Mouse (Mus musculus) forebrain, embryonic 10.5 days (tissue): ENCODE measurements around the gene 2010111I01Rik. TPM values are rescaled to one million over a fixed set of nuclear protein-coding genes. Genes with fewer than 3 reads are reported as not detected.

Experiments used
- DNase-seq: peaks from one replicate; pipeline ENCODE4 v3.0.0-alpha.2; 2017; ENCODE audit warnings: low spot score; ENCODE audit errors: extremely low spot score
- H3K27ac ChIP-seq: fragments of 300-500 bp; sonication (generic); 2 replicates; pipeline ENCODE4 v1.5.1; 2016; ENCODE audit warnings: mild to moderate bottlenecking
- H3K27me3 ChIP-seq: fragments of 300-500 bp; sonication (generic); 2 replicates; pipeline ENCODE4 v1.6.1; 2016; ENCODE audit warnings: mild to moderate bottlenecking; ENCODE audit not compliant: poor library complexity, severe bottlenecking
- H3K36me3 ChIP-seq: fragments of 300-500 bp; sonication (generic); replicated peaks from 2 replicates; pipeline ENCODE4 v1.6.1; 2016; ENCODE audit warnings: mild to moderate bottlenecking, moderate library complexity
- H3K4me1 ChIP-seq: fragments of 300-500 bp; sonication (generic); 2 replicates; pipeline ENCODE4 v1.6.1; 2016
- H3K4me3 ChIP-seq: fragments of 300-500 bp; sonication (generic); 2 replicates; pipeline ENCODE4 v1.5.1; 2016; ENCODE audit warnings: mild to moderate bottlenecking, moderate library complexity
- H3K9me3 ChIP-seq: fragments of 300-500 bp; sonication (generic); 2 replicates; pipeline ENCODE4 v1.6.1; 2016; ENCODE audit warnings: mild to moderate bottlenecking, moderate library complexity
- WGBS: fragments of 180-500 bp; shearing (Covaris S2); methylation state at CpG from one replicate; pipeline ENCODE4 v1.1.7; 2016; 5-methylcytosine and 5-hydroxymethylcytosine counted together
- polyA plus RNA-seq: library from polyadenylated mRNA; unstranded; fragments of >200 nt; fragmentation: Nextera tagmentation; extraction: Ambion mirVana; gene quantifications from 2 replicates; pipeline ENCODE4 v1.2.1, GENCODE M21; 2016

Gene 2010111I01Rik
- polyA plus RNA-seq, 1 experiment from 2014 or later = 45.6 TPM

GRCm38 (mm10) chr13:63270191-63270590, 305.5 kb downstream of the 2010111I01Rik start:
- H3K27ac ChIP-seq = no peak overlapping the region
- H3K4me1 ChIP-seq = peaks cover 57% of the 10 kb centered on the region
- no peaks in the 10 kb centered on the region for H3K9me3 ChIP-seq
- no peak overlapping the region for H3K4me3 ChIP-seq
- no peak for DNase-seq
- H3K27me3 ChIP-seq = peaks cover 57% of the 10 kb centered on the region
- no peaks in the 10 kb centered on the region for H3K36me3 ChIP-seq
- 17% methylated on average over 5 of the region's 5 CpGs for WGBS

- peak; percentile 29 for DNase-seq
- peaks cover 75% of the 10 kb centered on the region for H3K27me3 ChIP-seq
- H3K27ac ChIP-seq = peak overlapping the region; percentile 79
Measured at GRCm38 (mm10) chr13:63272017-63272601, 307.4 kb downstream of the 2010111I01Rik start.

GRCm38 (mm10) chr13:63272602-63273229, 308.0 kb downstream of the 2010111I01Rik start:
- Histone ChIP-seq H3K36me3 (no peaks in the 10 kb centered on the region), H3K4me3 (peak overlapping the region; percentile 59), H3K27ac (peak overlapping the region; percentile 79), H3K4me1 (peaks cover 56% of the 10 kb centered on the region), H3K27me3 (peaks cover 81% of the 10 kb centered on the region), H3K9me3 (no peaks in the 10 kb centered on the region)
- WGBS = under 1% methylated on average over 27 of the region's 27 CpGs
- DNase-seq = peak; percentile 83

More at GRCm38 (mm10) chr13:63272017-63272601, 307.4 kb downstream of the 2010111I01Rik start:
- Histone ChIP-seq H3K36me3 (no peaks in the 10 kb centered on the region), H3K9me3 (no peaks in the 10 kb centered on the region), H3K4me3 (peak overlapping the region; percentile 59), H3K4me1 (peaks cover 56% of the 10 kb centered on the region)
- WGBS = 2% methylated on average over 16 of the region's 16 CpGs

- H3K4me1 ChIP-seq = peaks cover 63% of the 10 kb centered on the region
- H3K4me3 ChIP-seq = peak overlapping the region; percentile 59
- 25% methylated on average over 2 of the region's 2 CpGs for WGBS
- no peaks in the 10 kb centered on the region for H3K9me3 ChIP-seq
- no peaks in the 10 kb centered on the region for H3K36me3 ChIP-seq
- peaks cover 82% of the 10 kb centered on the region for H3K27me3 ChIP-seq
- peak overlapping the region; percentile 11 for H3K27ac ChIP-seq
- DNase-seq = no peak
Measured at GRCm38 (mm10) chr13:63273859-63274258, 309.2 kb downstream of the 2010111I01Rik start.

- no peak overlapping the region for H3K27ac ChIP-seq
- WGBS = 85% methylated on average over 10 of the region's 10 CpGs
- no peaks in the 10 kb centered on the region for H3K9me3 ChIP-seq
- peaks cover 75% of the 10 kb centered on the region for H3K27me3 ChIP-seq
- H3K36me3 ChIP-seq = no peaks in the 10 kb centered on the region
- no peak for DNase-seq
- peaks cover 69% of the 10 kb centered on the region for H3K4me1 ChIP-seq
- H3K4me3 ChIP-seq = peak overlapping the region; percentile 59; the same call in 1 of the 2 replicates
Measured at GRCm38 (mm10) chr13:63274488-63275166, 309.9 kb downstream of the 2010111I01Rik start.

GRCm38 (mm10) chr13:63276389-63276788, 311.7 kb downstream of the 2010111I01Rik start:
- peaks cover 78% of the 10 kb centered on the region for H3K4me1 ChIP-seq
- no peak for DNase-seq
- H3K27ac ChIP-seq = no peak overlapping the region
- 94% methylated on average over 4 of the region's 4 CpGs for WGBS
- peaks cover 57% of the 10 kb centered on the region for H3K27me3 ChIP-seq
- no peak overlapping the region for H3K4me3 ChIP-seq
- H3K9me3 ChIP-seq = no peaks in the 10 kb centered on the region
- no peaks in the 10 kb centered on the region for H3K36me3 ChIP-seq

GRCm38 (mm10) chr13:63277316-63277715, 312.6 kb downstream of the 2010111I01Rik start:
- no peaks in the 10 kb centered on the region for H3K9me3 ChIP-seq
- no peak overlapping the region for H3K27ac ChIP-seq
- DNase-seq = no peak
- H3K4me3 ChIP-seq = no peak overlapping the region
- peaks cover 7% of the 10 kb centered on the region; the same call in 1 of the 2 replicates for H3K36me3 ChIP-seq
- H3K4me1 ChIP-seq = peaks cover 78% of the 10 kb centered on the region
- 82% methylated on average over 5 of the region's 5 CpGs for WGBS
- peaks cover 48% of the 10 kb centered on the region for H3K27me3 ChIP-seq

GRCm38 (mm10) chr13:63278141-63278631, 313.5 kb downstream of the 2010111I01Rik start:
- WGBS = 63% methylated on average over 5 of the region's 5 CpGs

GRCm38 (mm10) chr13:63278796-63279475, 314.2 kb downstream of the 2010111I01Rik start:
- Histone ChIP-seq H3K27me3 (peaks cover 44% of the 10 kb centered on the region), H3K4me3 (peak overlapping the region; percentile 35), H3K9me3 (no peaks in the 10 kb centered on the region), H3K36me3 (peaks cover 20% of the 10 kb centered on the region), H3K4me1 (peaks cover 65% of the 10 kb centered on the region), H3K27ac (peak overlapping the region; percentile 81)
- 15% methylated on average over 10 of the region's 10 CpGs for WGBS
- peak; percentile 38 for DNase-seq

More at GRCm38 (mm10) chr13:63278141-63278631, 313.5 kb downstream of the 2010111I01Rik start:
- H3K27ac ChIP-seq = peak overlapping the region; percentile 81
- H3K36me3 ChIP-seq = peaks cover 13% of the 10 kb centered on the region
- H3K4me3 ChIP-seq = 0 out of 2 replicates have a peak overlapping the region, but pooled peaks have one; percentile 35
- no peaks in the 10 kb centered on the region for H3K9me3 ChIP-seq
- H3K4me1 ChIP-seq = peaks cover 71% of the 10 kb centered on the region
- no peak for DNase-seq
- peaks cover 48% of the 10 kb centered on the region for H3K27me3 ChIP-seq

- H3K27me3 ChIP-seq = peaks cover 35% of the 10 kb centered on the region
- H3K9me3 ChIP-seq = no peaks in the 10 kb centered on the region
- DNase-seq = no peak
- WGBS = 67% methylated on average over 8 of the region's 8 CpGs
- H3K36me3 ChIP-seq = peaks cover 23% of the 10 kb centered on the region
- H3K4me1 ChIP-seq = peaks cover 57% of the 10 kb centered on the region
- peak overlapping the region; percentile 65; the same call in 1 of the 2 replicates for H3K27ac ChIP-seq
- peak overlapping the region; percentile 26; the same call in 1 of the 2 replicates for H3K4me3 ChIP-seq
Measured at GRCm38 (mm10) chr13:63279807-63280206, 315.1 kb downstream of the 2010111I01Rik start.

- no peaks in the 10 kb centered on the region for H3K9me3 ChIP-seq
- no peak for DNase-seq
- 41% methylated on average over 3 of the region's 3 CpGs for WGBS
- peak overlapping the region; percentile 48 for H3K27ac ChIP-seq
- H3K4me3 ChIP-seq = peak overlapping the region; percentile 26; the same call in 1 of the 2 replicates
- peaks cover 54% of the 10 kb centered on the region for H3K4me1 ChIP-seq
- peaks cover 29% of the 10 kb centered on the region for H3K36me3 ChIP-seq
- H3K27me3 ChIP-seq = peaks cover 30% of the 10 kb centered on the region
Measured at GRCm38 (mm10) chr13:63280344-63280743, 315.7 kb downstream of the 2010111I01Rik start.

- 0 out of 2 replicates have a peak overlapping the region, but pooled peaks have one; percentile 48 for H3K27ac ChIP-seq
- 91% methylated on average over 8 of the region's 8 CpGs for WGBS
- no peak for DNase-seq
- H3K27me3 ChIP-seq = peaks cover 23% of the 10 kb centered on the region
- H3K4me1 ChIP-seq = peaks cover 54% of the 10 kb centered on the region
- no peaks in the 10 kb centered on the region for H3K9me3 ChIP-seq
- H3K36me3 ChIP-seq = peaks cover 35% of the 10 kb centered on the region
- no peak overlapping the region for H3K4me3 ChIP-seq
Measured at GRCm38 (mm10) chr13:63281206-63281605, 316.5 kb downstream of the 2010111I01Rik start.
